Mouse (Mus musculus) layer of hippocampus, adult 2 months (tissue): ENCODE measurements around the gene Chmp2a. TPM values are rescaled to one million over a fixed set of nuclear protein-coding genes. Genes with fewer than 3 reads are reported as not detected.
"Not testable (repeated sequence)": the region's sequence is repeated elsewhere in the genome, so short reads cannot be mapped to it uniquely, and the experiment has no call there.

Experiments
- DNase-seq, 2 experiments: peaks; one replicate each; pipeline ENCODE4 v3.0.0; 2022; ENCODE audit warnings: low spot score in 2 of 2
- H3K27ac ChIP-seq: fragments of 200-600 bp; 2 replicates; pipeline ENCODE4 v1.8.1; 2022
- H3K4me3 ChIP-seq: fragments of 200-600 bp; 2 replicates; pipeline ENCODE4 v1.8.1; 2022; ENCODE audit warnings: mild to moderate bottlenecking
- CTCF ChIP-seq: fragments of 200-600 bp; conservative IDR thresholded peaks from 2 replicates; pipeline ENCODE4 v1.8.1; 2022; ENCODE audit warnings: antibody characterized with exemption, mild to moderate bottlenecking, moderate library complexity
- long read RNA-seq, 2 experiments: library from polyadenylated mRNA; stranded (forward); transcript quantifications; one replicate each; pipeline ENCODE4 v2.0.0; 2021; ENCODE audit warnings: borderline mapping rate in 2 of 2
- total RNA-seq, 2 experiments: library from RNA; stranded (reverse); gene quantifications; 2 replicates each; pipeline ENCODE4 v1.2.3; 2021

Gene Chmp2a
- total RNA-seq, result 100 to 1,000 TPM; 133 to 141 TPM
- long read RNA-seq, experiment 1, transcript Chmp2a-201 (6 exons, 949 nt), result major isoform, 57 of 137 reads
- long read RNA-seq, experiment 1, transcript Chmp2a-203 (6 exons, 930 nt), result minor isoform, 6 of 137 reads
- long read RNA-seq, experiment 1, partial matches to known transcripts, result 42 of 137 reads
- long read RNA-seq, experiment 1, other reads (novel, unspliced or antisense), result 29 of 137 reads
- long read RNA-seq, experiment 2, transcript Chmp2a-201 (6 exons, 949 nt), result major isoform, 84 of 196 reads
- long read RNA-seq, experiment 2, transcript Chmp2a-203 (6 exons, 930 nt), result minor isoform, 15 of 196 reads
- long read RNA-seq, experiment 2, partial matches to known transcripts, result 54 of 196 reads
- long read RNA-seq, experiment 2, other reads (novel, unspliced or antisense), result 43 of 196 reads

GRCm38 (mm10) chr7:13034148-13034977, at the start of gene Chmp2a:
Gene Chmp2a (minus strand): TSS chr7:13034807.
- peak within 1 kb of the TSS; percentile 91 for H3K27ac ChIP-seq
- peak; percentile 99 for DNase-seq
- peak within 1 kb of the TSS; percentile 70 for H3K4me3 ChIP-seq
- no peak for TF ChIP-seq CTCF

GRCm38 (mm10) chr7:13072293-13072692, 37.7 kb upstream of the Chmp2a start:
- no peak overlapping the region for H3K27ac ChIP-seq
- DNase-seq, result no peak
- no peak overlapping the region for H3K4me3 ChIP-seq
- peak; percentile 47 for TF ChIP-seq CTCF

GRCm38 (mm10) chr7:13063399-13063798, 28.8 kb upstream of the Chmp2a start:
- not testable (repeated sequence) for H3K4me3 ChIP-seq, DNase-seq, H3K27ac ChIP-seq
- TF ChIP-seq CTCF, result peak; percentile 66

- Histone ChIP-seq H3K27ac (no peak overlapping the region), H3K4me3 (no peak overlapping the region)
- TF ChIP-seq CTCF, result no peak
- no peak for DNase-seq
Measured at GRCm38 (mm10) chr7:13059536-13059935, 24.9 kb upstream of the Chmp2a start.

- no peak overlapping the region for H3K27ac ChIP-seq
- DNase-seq, result no peak
- peak; percentile 47 for TF ChIP-seq CTCF
- no peak overlapping the region for H3K4me3 ChIP-seq
Measured at GRCm38 (mm10) chr7:13056913-13057700, 22.5 kb upstream of the Chmp2a start.

- peak; percentile 94 to 98 for DNase-seq
- Histone ChIP-seq H3K27ac (peak within 1 kb of the TSS; percentile 99), H3K4me3 (peak within 1 kb of the TSS; percentile 84)
- peak; percentile 31; the same call in 1 of the 2 replicates for TF ChIP-seq CTCF
Measured at GRCm38 (mm10) chr7:13054287-13055010, 19.8 kb upstream of the Chmp2a start, which contains the start of gene Mzf1. Gene Mzf1 (minus strand): TSS chr7:13054764.

GRCm38 (mm10) chr7:13053961-13054286, 19.3 kb upstream of the Chmp2a start:
- Histone ChIP-seq H3K27ac (peak overlapping the region; percentile 99), H3K4me3 (peak overlapping the region; percentile 84)
- TF ChIP-seq CTCF, result no peak
- DNase-seq, result no peak

GRCm38 (mm10) chr7:13053501-13053900, 18.9 kb upstream of the Chmp2a start:
- DNase-seq, result no peak
- peak overlapping the region; percentile 84 for H3K4me3 ChIP-seq
- peak overlapping the region; percentile 99; the same call in 1 of the 2 replicates for H3K27ac ChIP-seq
- no peak for TF ChIP-seq CTCF

- TF ChIP-seq CTCF, result no peak
Measured at GRCm38 (mm10) chr7:13053001-13053400, 18.4 kb upstream of the Chmp2a start.

GRCm38 (mm10) chr7:13046084-13046483, 11.5 kb upstream of the Chmp2a start:
- DNase-seq, result no peak
- H3K27ac ChIP-seq, result no peak overlapping the region
- peak; percentile 80 for TF ChIP-seq CTCF
- no peak overlapping the region for H3K4me3 ChIP-seq

More at GRCm38 (mm10) chr7:13053001-13053400, 18.4 kb upstream of the Chmp2a start:
- Histone ChIP-seq H3K27ac (no peak overlapping the region), H3K4me3 (no peak overlapping the region)
- peak in 1 of 2 experiments; percentile 9 for DNase-seq

- DNase-seq, result no peak
- TF ChIP-seq CTCF, result no peak
- Histone ChIP-seq H3K27ac (peak overlapping the region; percentile 90), H3K4me3 (peak overlapping the region; percentile 64)
Measured at GRCm38 (mm10) chr7:13044254-13044625, 9.6 kb upstream of the Chmp2a start.
